Mouse (Mus musculus) kidney, adult 2 months (tissue): ENCODE results near the gene Dpp6.

Experiments used
- CTCF ChIP-seq: fragments of 200-500 bp; conservative IDR thresholded peaks from 2 replicates; pipeline ENCODE4 v1.5.1; 2011; ENCODE audit warnings: low read depth, mild to moderate bottlenecking, control low read depth, low read length, moderate library complexity, mixed read lengths; ENCODE audit not compliant: insufficient read depth, insufficient read length
- POLR2A ChIP-seq: fragments of 200-500 bp; IDR thresholded peaks from one replicate; pipeline ENCODE4 v1.6.1; 2011; ENCODE audit warnings: low read depth, low read length, control low read depth

GRCm38 (mm10) chr5:26991587-26991986, 174.6 kb downstream of the Dpp6 start:
- TF ChIP-seq CTCF, result no peak
- no peak for TF ChIP-seq POLR2A
